Mouse (Mus musculus): ENCODE measurements around the gene 1700123L14Rik.
"Not testable (repeated sequence)": the region's sequence is repeated elsewhere in the genome, so short reads cannot be mapped to it uniquely, and the experiment has no call there.

Gene 1700123L14Rik

GRCm38 (mm10) chr6:96165818-96166379 lies at the start of gene 1700123L14Rik:
TSS of gene 1700123L14Rik (minus strand) at chr6:96166243.
- no peak for DNase-seq

GRCm38 (mm10) chr6:96205395-96205794 lies 39.4 kb upstream of the 1700123L14Rik start:
- no peak for DNase-seq

GRCm38 (mm10) chr6:96198991-96199390 lies 32.9 kb upstream of the 1700123L14Rik start:
- DNase-seq: not testable (repeated sequence)

GRCm38 (mm10) chr6:96186517-96186916 lies 20.5 kb upstream of the 1700123L14Rik start:
- no peak for DNase-seq

- no peak for DNase-seq
Measured at GRCm38 (mm10) chr6:96183392-96183791, 17.3 kb upstream of the 1700123L14Rik start.

- no peak for DNase-seq
Measured at GRCm38 (mm10) chr6:96178530-96178929, 12.5 kb upstream of the 1700123L14Rik start.

GRCm38 (mm10) chr6:96173681-96174080 lies 7.6 kb upstream of the 1700123L14Rik start:
- DNase-seq: no peak

- no peak for DNase-seq
Measured at GRCm38 (mm10) chr6:96167031-96167430, 988 bp upstream of the 1700123L14Rik start.

GRCm38 (mm10) chr6:96165403-96165802 lies 640 bp downstream of the 1700123L14Rik start:
- DNase-seq: no peak

- DNase-seq: no peak
Measured at GRCm38 (mm10) chr6:96143326-96143725, 22.7 kb downstream of the 1700123L14Rik start.

GRCm38 (mm10) chr6:96116534-96117272 lies 49.3 kb downstream of the 1700123L14Rik start:
- DNase-seq: peak; percentile 12

- no peak for DNase-seq
Measured at GRCm38 (mm10) chr6:96116148-96116533, 49.9 kb downstream of the 1700123L14Rik start.
